Mouse (Mus musculus): Measurements from ENCODE around the gene Gngt1. TPM values are rescaled to one million over a fixed set of nuclear protein-coding genes. Genes with fewer than 3 reads are reported as not detected.

Gene Gngt1
- total RNA-seq (2022) = not detected

- no peak for DNase-seq (ENCODE audit: low spot score in 2 of 2)
These were observed at the start of gene Gngt1 for GRCm38 (mm10) chr6:3993492-3993891. Gngt1 (plus strand) TSS chr6:3993792.

DNA sequence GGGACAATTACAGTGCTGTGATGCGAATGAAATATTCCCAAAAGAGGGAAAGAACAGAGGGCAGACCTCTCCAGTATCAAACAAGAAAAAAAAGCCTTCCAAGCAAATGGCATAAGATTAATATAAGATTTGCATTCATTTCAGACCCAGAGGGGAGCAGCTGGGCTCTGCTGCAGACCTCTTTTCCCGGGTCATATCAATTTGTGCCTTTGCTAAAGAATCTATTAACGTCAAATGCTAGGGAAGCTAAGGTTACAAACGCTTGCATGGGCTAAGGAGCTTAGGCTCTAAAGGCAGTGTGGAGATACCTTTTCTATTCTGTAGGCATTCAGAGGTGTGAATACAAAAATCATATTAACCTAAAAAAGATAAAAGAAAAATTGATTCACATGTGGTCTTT lies 38.6 kb upstream of the Gngt1 start:
- DNase-seq (ENCODE audit: low spot score in 2 of 2) = no peak

- peak; percentile 4 to 11 for DNase-seq (ENCODE audit: low spot score in 2 of 2)
These were observed 25.6 kb upstream of the Gngt1 start for GRCm38 (mm10) chr6:3967676-3968626.

DNA sequence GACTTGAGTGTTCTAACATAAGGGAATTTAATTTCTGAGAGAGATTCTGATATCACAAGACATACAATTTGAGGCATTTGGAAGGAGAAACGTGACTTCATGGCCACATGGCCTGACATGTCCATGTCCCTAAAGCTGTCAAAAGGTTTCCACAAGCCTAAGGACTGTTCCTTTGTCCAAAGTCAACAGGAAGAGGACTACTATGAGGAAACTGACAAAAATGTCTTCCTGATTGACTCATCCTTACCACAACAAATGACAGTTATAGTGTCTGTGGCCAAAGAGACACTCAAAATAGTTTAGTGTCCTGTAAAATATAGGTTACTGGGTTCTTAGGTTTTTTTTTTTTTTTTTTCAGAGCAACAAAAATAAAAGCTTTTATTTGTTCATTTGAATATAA lies 19.9 kb upstream of the Gngt1 start:
- no peak for DNase-seq (ENCODE audit: low spot score in 2 of 2)

GRCm38 (mm10) chr6:3982661-3983284 lies 10.8 kb upstream of the Gngt1 start:
- no peak for DNase-seq (ENCODE audit: low spot score in 2 of 2)

GRCm38 (mm10) chr6:3988750-3989149 lies 4.8 kb upstream of the Gngt1 start, which contains the start of gene Tfpi2:
Tfpi2 (minus strand) TSS chr6:3988919.
- DNase-seq (ENCODE audit: low spot score in 2 of 2) = no peak

DNA sequence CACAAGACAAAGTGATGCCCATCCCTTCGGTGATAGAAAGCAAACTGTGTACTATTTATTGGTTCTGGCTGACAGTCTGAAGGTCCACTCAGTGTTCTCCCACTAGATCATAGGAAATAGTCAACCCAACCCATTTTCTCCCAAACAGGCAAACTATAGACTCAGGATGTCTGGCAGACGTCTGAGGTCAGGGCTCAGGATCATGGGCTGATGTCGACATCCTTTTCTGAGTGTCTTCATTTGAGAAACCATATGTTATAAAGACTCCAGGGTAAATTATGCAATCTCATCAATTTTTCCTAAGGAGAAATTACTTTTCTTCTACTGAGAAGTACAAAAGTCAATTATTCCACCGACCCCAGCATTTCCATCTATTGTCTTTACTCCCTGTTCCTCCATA lies 4.5 kb downstream of the Gngt1 start:
- DNase-seq (ENCODE audit: low spot score in 2 of 2) = no peak

- DNase-seq (ENCODE audit: low spot score in 2 of 2) = no peak
These were observed 5.7 kb downstream of the Gngt1 start for GRCm38 (mm10) chr6:3999296-3999695.

DNA sequence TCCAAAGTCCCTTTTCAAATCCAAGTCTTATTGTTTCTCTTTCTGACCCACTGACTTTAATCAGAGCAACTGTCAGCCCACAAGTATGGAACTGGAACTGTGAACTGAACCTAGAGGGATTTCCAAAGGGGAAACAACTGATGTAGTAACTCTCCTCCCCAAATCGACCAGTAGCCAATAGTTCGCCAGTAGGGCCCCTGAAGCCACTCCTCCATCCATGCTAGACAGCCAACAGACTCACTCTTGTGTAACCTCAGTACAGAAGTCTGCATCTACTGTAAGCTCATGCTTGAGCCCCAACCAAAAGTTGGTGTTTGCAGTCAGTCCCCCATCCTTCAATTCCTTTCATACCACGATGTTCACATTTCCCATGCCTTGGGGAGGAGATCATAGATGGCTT lies 7.1 kb downstream of the Gngt1 start:
- DNase-seq (ENCODE audit: low spot score in 2 of 2) = no peak

DNA sequence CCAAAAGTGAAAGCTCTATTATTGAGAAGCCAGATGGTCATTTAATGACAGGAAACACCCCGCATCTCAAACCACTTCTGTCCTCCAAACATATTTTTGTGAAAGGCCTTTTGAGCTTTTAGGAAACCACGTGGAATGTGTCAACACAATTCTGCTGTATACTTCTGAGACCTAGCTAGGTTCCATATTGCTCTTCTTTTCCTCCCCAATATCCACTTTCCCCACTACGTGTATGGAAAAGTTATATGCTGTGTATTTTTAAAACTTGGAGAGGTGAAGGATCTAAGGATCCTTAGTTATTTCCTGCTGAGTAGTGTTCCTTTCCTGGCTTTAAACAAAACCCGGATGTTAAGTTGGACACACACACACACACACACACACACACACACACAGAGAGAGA lies 9.9 kb downstream of the Gngt1 start:
- DNase-seq (ENCODE audit: low spot score in 2 of 2) = no peak

DNA sequence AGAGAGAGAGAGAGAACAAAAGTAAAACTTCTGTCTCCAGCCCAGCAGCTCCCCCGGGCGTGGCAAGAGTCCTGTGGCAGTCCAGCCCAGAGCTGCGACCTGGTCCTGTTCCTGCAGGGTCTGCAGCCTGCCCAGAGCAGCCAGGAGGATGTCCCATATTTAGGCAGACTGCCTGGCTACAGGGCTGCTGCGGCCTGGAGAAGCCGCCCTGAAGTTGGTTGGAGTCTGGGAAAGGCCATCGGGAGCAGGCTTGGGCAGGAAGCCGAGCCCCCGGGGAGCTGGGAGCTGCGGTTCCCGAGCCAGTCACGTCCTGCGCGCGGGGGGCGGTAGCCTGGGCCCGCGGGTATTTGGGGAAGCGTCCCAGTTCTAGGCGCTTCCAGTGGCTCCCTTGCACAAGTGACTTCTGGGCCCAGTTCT lies 10.3 kb downstream of the Gngt1 start, which contains the start of gene Gng11:
TSS of gene Gng11 (plus strand) at position 15 of the 417 bp plus-strand sequence.
- DNase-seq (ENCODE audit: low spot score in 2 of 2) = peak; percentile 69 to 78

- no peak for DNase-seq (ENCODE audit: low spot score in 2 of 2)
These were observed 11.2 kb downstream of the Gngt1 start for GRCm38 (mm10) chr6:4004808-4005207.

DNA sequence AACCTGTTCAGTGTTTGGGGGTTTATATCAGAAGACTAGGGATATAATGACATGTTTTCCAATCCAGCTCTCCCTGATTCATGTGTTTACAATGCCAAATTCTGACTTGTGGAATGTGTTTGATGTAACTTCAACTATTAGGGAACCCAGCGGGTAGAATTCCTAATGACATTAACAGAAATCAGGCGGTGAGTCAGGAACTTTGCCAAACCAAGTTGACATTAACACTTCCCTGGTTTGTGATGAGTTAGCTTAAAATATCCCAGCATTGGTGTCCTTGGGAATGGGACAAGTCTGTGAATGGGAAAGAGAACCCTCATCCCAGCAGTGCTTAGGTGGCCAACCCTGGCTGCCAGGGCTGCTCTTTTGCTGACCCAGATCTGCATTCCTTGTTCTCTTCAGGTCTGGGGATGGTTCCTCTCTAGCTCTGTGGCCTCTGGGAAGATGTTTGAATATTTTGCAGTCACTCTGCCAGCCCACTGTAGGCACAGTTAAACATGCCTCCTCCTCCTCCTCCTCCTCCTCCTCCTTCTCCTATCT lies 15.0 kb downstream of the Gngt1 start:
- no peak for DNase-seq (ENCODE audit: low spot score in 2 of 2)

- DNase-seq (ENCODE audit: low spot score in 2 of 2) = no peak
These were observed 16.0 kb downstream of the Gngt1 start for GRCm38 (mm10) chr6:4009548-4009947.

- DNase-seq (ENCODE audit: low spot score in 2 of 2) = no peak
These were observed 29.1 kb downstream of the Gngt1 start for GRCm38 (mm10) chr6:4022645-4023044.

GRCm38 (mm10) chr6:4026367-4026766 lies 32.8 kb downstream of the Gngt1 start:
- no peak for DNase-seq (ENCODE audit: low spot score in 2 of 2)

GRCm38 (mm10) chr6:4030956-4031355 lies 37.4 kb downstream of the Gngt1 start:
- DNase-seq (ENCODE audit: low spot score in 2 of 2) = no peak

GRCm38 (mm10) chr6:4041821-4042220 lies 48.2 kb downstream of the Gngt1 start:
- DNase-seq (ENCODE audit: low spot score in 2 of 2) = no peak
